Mouse (Mus musculus) heart, embryonic 12.5 days (tissue): ENCODE data around the gene Fkbp4. TPM values are rescaled to one million over a fixed set of nuclear protein-coding genes. Genes with fewer than 3 reads are reported as not detected.

Experiments used
- ATAC-seq: fragments of 200-750 bp; cut with Nextera tagmentation; 2 replicates; pipeline ENCODE4 v1.8.0; 2017; ENCODE audit warnings: moderate TSS enrichment, moderate library complexity; ENCODE audit not compliant: insufficient number of reproducible peaks, low FRiP score
- H3K27ac ChIP-seq: fragments of 300-500 bp; sonication (generic); 2 replicates; pipeline ENCODE4 v1.5.1; 2016; ENCODE audit warnings: mild to moderate bottlenecking, moderate library complexity; ENCODE audit not compliant: poor library complexity, severe bottlenecking
- H3K27me3 ChIP-seq: fragments of 300-500 bp; sonication (generic); replicated peaks from 2 replicates; pipeline ENCODE4 v1.6.1; 2016; ENCODE audit warnings: mild to moderate bottlenecking, moderate library complexity
- H3K36me3 ChIP-seq: fragments of 300-500 bp; sonication (generic); 2 replicates; pipeline ENCODE4 v1.6.1; 2016; ENCODE audit warnings: mild to moderate bottlenecking, moderate library complexity
- H3K4me1 ChIP-seq: fragments of 300-500 bp; sonication (generic); replicated peaks from 2 replicates; pipeline ENCODE4 v1.6.1; 2016; ENCODE audit warnings: mild to moderate bottlenecking
- H3K4me2 ChIP-seq: fragments of 300-500 bp; sonication (generic); 2 replicates; pipeline ENCODE4 v1.6.1; 2016; ENCODE audit warnings: mild to moderate bottlenecking, moderate library complexity
- H3K4me3 ChIP-seq: fragments of 300-500 bp; sonication (generic); 2 replicates; pipeline ENCODE4 v1.5.1; 2016; ENCODE audit warnings: mild to moderate bottlenecking
- H3K9ac ChIP-seq: fragments of 300-500 bp; sonication (generic); 2 replicates; pipeline ENCODE4 v1.6.1; 2016; ENCODE audit warnings: mild to moderate bottlenecking, moderate library complexity
- H3K9me3 ChIP-seq: fragments of 300-500 bp; sonication (generic); replicated peaks from 2 replicates; pipeline ENCODE4 v1.6.1; 2016; ENCODE audit warnings: mild to moderate bottlenecking, moderate library complexity
- WGBS: fragments of 180-500 bp; shearing (Covaris S2); methylation state at CpG from one replicate; pipeline ENCODE4 v1.1.7; 2016; 5-methylcytosine and 5-hydroxymethylcytosine counted together
- polyA plus RNA-seq: library from polyadenylated mRNA; unstranded; fragments of >200 nt; fragmentation: Nextera tagmentation; extraction: Ambion mirVana; gene quantifications from 2 replicates; pipeline ENCODE4 v1.2.1, GENCODE M21; 2016

Fkbp4 gene
- polyA plus RNA-seq, 1 experiment from 2014 or later = 295 TPM

GRCm38 (mm10) chr6:128421480-128421879 is 17.0 kb downstream of the Fkbp4 start:
- peaks cover 12% of the 10 kb centered on the region for H3K36me3 ChIP-seq
- 77% methylated on average over 3 of the region's 3 CpGs for WGBS
- H3K4me1 ChIP-seq = peaks cover 16% of the 10 kb centered on the region
- H3K27me3 ChIP-seq = no peaks in the 10 kb centered on the region
- ATAC-seq = no peak
- H3K27ac ChIP-seq = no peak overlapping the region
- H3K4me2 ChIP-seq = no peak overlapping the region
- H3K4me3 ChIP-seq = no peak overlapping the region
- no peak overlapping the region; the same call in 1 of the 2 replicates for H3K9ac ChIP-seq
- H3K9me3 ChIP-seq = no peaks in the 10 kb centered on the region

- H3K27ac ChIP-seq = peak overlapping the region; percentile 18; the same call in 1 of the 2 replicates
- no peaks in the 10 kb centered on the region for H3K27me3 ChIP-seq
- H3K9ac ChIP-seq = no peak overlapping the region; the same call in 1 of the 2 replicates
- H3K4me1 ChIP-seq = peaks cover 16% of the 10 kb centered on the region
- 54% methylated on average over 2 of the region's 2 CpGs for WGBS
- no peaks in the 10 kb centered on the region for H3K9me3 ChIP-seq
- no peak for ATAC-seq
- peaks cover 13% of the 10 kb centered on the region for H3K36me3 ChIP-seq
- H3K4me2 ChIP-seq = no peak overlapping the region
- no peak overlapping the region for H3K4me3 ChIP-seq
Observed at GRCm38 (mm10) chr6:128421036-128421435, 17.4 kb downstream of the Fkbp4 start.

- Histone ChIP-seq H3K4me1 (peaks cover 11% of the 10 kb centered on the region), H3K4me2 (no peak overlapping the region), H3K4me3 (no peak overlapping the region), H3K27ac (no peak overlapping the region), H3K27me3 (no peaks in the 10 kb centered on the region), H3K9ac (no peak overlapping the region), H3K36me3 (peaks cover 33% of the 10 kb centered on the region), H3K9me3 (no peaks in the 10 kb centered on the region)
- 76% methylated on average over 1 of the region's 1 CpGs for WGBS
- ATAC-seq = no peak
Observed at GRCm38 (mm10) chr6:128418076-128418475, 20.4 kb downstream of the Fkbp4 start.

GRCm38 (mm10) chr6:128416169-128416568 is 22.3 kb downstream of the Fkbp4 start:
- peaks cover 5% of the 10 kb centered on the region for H3K4me1 ChIP-seq
- H3K27ac ChIP-seq = no peak overlapping the region
- no peaks in the 10 kb centered on the region for H3K9me3 ChIP-seq
- peaks cover 52% of the 10 kb centered on the region for H3K36me3 ChIP-seq
- no peak overlapping the region for H3K9ac ChIP-seq
- H3K4me3 ChIP-seq = no peak overlapping the region
- no peaks in the 10 kb centered on the region for H3K27me3 ChIP-seq
- no peak overlapping the region for H3K4me2 ChIP-seq
- ATAC-seq = no peak
- 79% methylated on average over 5 of the region's 5 CpGs for WGBS

- no peak overlapping the region for H3K27ac ChIP-seq
- no peaks in the 10 kb centered on the region for H3K9me3 ChIP-seq
- H3K36me3 ChIP-seq = peaks cover 88% of the 10 kb centered on the region
- no peak overlapping the region for H3K4me2 ChIP-seq
- no peak overlapping the region for H3K9ac ChIP-seq
- H3K4me1 ChIP-seq = no peaks in the 10 kb centered on the region
- no peak for ATAC-seq
- WGBS = 17% methylated on average over 3 of the region's 3 CpGs
- H3K4me3 ChIP-seq = no peak overlapping the region
- no peaks in the 10 kb centered on the region for H3K27me3 ChIP-seq
Observed at GRCm38 (mm10) chr6:128411115-128411514, 27.4 kb downstream of the Fkbp4 start.

GRCm38 (mm10) chr6:128410305-128410704 is 28.2 kb downstream of the Fkbp4 start:
- H3K27ac ChIP-seq = no peak overlapping the region
- no peak overlapping the region for H3K4me3 ChIP-seq
- H3K27me3 ChIP-seq = no peaks in the 10 kb centered on the region
- H3K4me1 ChIP-seq = no peaks in the 10 kb centered on the region
- H3K9ac ChIP-seq = no peak overlapping the region
- 91% methylated on average over 13 of the region's 13 CpGs for WGBS
- H3K36me3 ChIP-seq = peaks cover 84% of the 10 kb centered on the region
- no peak for ATAC-seq
- H3K4me2 ChIP-seq = no peak overlapping the region
- no peaks in the 10 kb centered on the region for H3K9me3 ChIP-seq

GRCm38 (mm10) chr6:128408544-128409125 is 29.8 kb downstream of the Fkbp4 start:
- H3K9me3 ChIP-seq = no peaks in the 10 kb centered on the region
- H3K36me3 ChIP-seq = peaks cover 75% of the 10 kb centered on the region
- no peak overlapping the region for H3K27ac ChIP-seq
- WGBS = 86% methylated on average over 7 of the region's 7 CpGs
- H3K4me3 ChIP-seq = no peak overlapping the region
- no peak overlapping the region for H3K4me2 ChIP-seq
- no peaks in the 10 kb centered on the region for H3K4me1 ChIP-seq
- no peak overlapping the region for H3K9ac ChIP-seq
- no peak for ATAC-seq
- H3K27me3 ChIP-seq = no peaks in the 10 kb centered on the region

- Histone ChIP-seq H3K36me3 (peaks cover 36% of the 10 kb centered on the region), H3K9ac (no peak overlapping the region), H3K9me3 (no peaks in the 10 kb centered on the region), H3K4me1 (peaks cover 5% of the 10 kb centered on the region), H3K4me2 (no peak overlapping the region), H3K27ac (no peak overlapping the region), H3K4me3 (no peak overlapping the region), H3K27me3 (no peaks in the 10 kb centered on the region)
- WGBS = 61% methylated on average over 5 of the region's 5 CpGs
- no peak for ATAC-seq
Observed at GRCm38 (mm10) chr6:128404708-128405107, 33.8 kb downstream of the Fkbp4 start.

GRCm38 (mm10) chr6:128399421-128400185 is 38.9 kb downstream of the Fkbp4 start:
- Histone ChIP-seq H3K4me3 (peak overlapping the region; percentile 4; the same call in 1 of the 2 replicates), H3K4me1 (peaks cover 10% of the 10 kb centered on the region), H3K36me3 (no peaks in the 10 kb centered on the region), H3K9ac (peak overlapping the region; percentile 31), H3K27me3 (no peaks in the 10 kb centered on the region), H3K4me2 (peak overlapping the region; percentile 53), H3K9me3 (no peaks in the 10 kb centered on the region), H3K27ac (no peak overlapping the region)
- WGBS = 37% methylated on average over 21 of the region's 21 CpGs
- ATAC-seq = peak; percentile 67

GRCm38 (mm10) chr6:128398996-128399395 is 39.5 kb downstream of the Fkbp4 start, which contains the start of gene Nrip2:
Gene Nrip2 (plus strand): TSS chr6:128399296.
- Histone ChIP-seq H3K27me3 (no peaks in the 10 kb centered on the region), H3K36me3 (no peaks in the 10 kb centered on the region), H3K4me2 (peak within 1 kb of the TSS; percentile 53), H3K9me3 (no peaks in the 10 kb centered on the region), H3K4me3 (peak within 1 kb of the TSS; percentile 4; the same call in 1 of the 2 replicates), H3K27ac (no peak within 1 kb of the TSS), H3K4me1 (peaks cover 10% of the 10 kb centered on the region), H3K9ac (peak within 1 kb of the TSS; percentile 31)
- no peak for ATAC-seq
- 62% methylated on average over 3 of the region's 3 CpGs for WGBS

GRCm38 (mm10) chr6:128397574-128398261 is 40.8 kb downstream of the Fkbp4 start:
- Histone ChIP-seq H3K9me3 (no peaks in the 10 kb centered on the region), H3K27me3 (no peaks in the 10 kb centered on the region), H3K9ac (no peak overlapping the region), H3K4me2 (no peak overlapping the region), H3K27ac (no peak overlapping the region), H3K36me3 (no peaks in the 10 kb centered on the region), H3K4me1 (peaks cover 12% of the 10 kb centered on the region), H3K4me3 (no peak overlapping the region)
- WGBS = 73% methylated on average over 7 of the region's 7 CpGs
- ATAC-seq = no peak
